Mouse (Mus musculus) frontal cortex, adult 2 months (tissue): Measurements from ENCODE around the gene Rnasel. TPM values are rescaled to one million over a fixed set of nuclear protein-coding genes. Genes with fewer than 3 reads are reported as not detected.

Source experiments
- DNase-seq, 2 experiments: peaks; one replicate each; pipeline ENCODE4 v3.0.0; 2022; ENCODE audit warnings: low spot score in 1 of 2; ENCODE audit errors: extremely low spot score in 1 of 2
- polyA plus RNA-seq: library from polyadenylated mRNA; depleted of rRNA; stranded (reverse); fragments of >200 nt; gene quantifications from 2 replicates; pipeline ENCODE4 v1.2.3, GENCODE M21; 2012

The Rnasel gene
- polyA plus RNA-seq, 1 experiment = 21.6 TPM

DNA sequence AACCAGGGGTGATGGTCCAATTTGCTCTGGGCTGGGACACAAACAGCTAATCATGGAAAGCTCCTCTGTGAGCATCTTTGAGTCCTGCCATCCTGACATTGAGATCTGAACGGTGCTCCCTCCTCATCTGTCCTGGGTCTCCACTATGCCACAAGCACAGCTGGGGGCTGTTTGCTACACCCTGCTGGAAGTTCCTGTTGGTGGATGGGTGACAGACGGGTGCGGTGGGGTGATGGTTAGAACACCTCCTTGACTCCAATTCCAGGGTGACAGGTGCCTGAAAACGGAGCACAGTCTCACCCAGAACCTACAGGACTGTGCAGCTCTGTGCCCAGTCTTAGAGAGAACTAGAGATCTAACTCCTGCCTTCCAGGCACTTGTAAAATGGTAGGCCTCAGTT, 14.4 kb upstream of the Rnasel start:
- DNase-seq = no peak

DNA sequence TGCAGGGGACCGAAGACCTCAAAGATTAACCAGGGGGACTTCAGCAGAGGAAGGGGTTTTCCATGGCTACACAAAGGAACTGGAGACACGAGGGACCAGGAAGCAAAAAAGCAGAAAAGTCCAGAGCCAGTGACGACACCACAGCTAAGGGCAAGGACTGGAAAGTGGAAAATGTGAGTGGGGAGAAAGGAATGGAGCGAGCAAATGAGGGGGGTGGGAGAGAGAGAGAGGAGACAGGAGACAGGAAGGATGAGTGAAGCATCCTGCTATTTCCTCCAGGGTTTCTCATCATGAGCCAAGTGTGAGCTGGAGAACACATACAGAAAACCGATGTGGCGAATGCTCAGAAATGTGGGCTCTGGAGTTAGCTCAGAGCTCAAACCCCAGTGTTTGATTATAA, 13.1 kb upstream of the Rnasel start:
- no peak for DNase-seq

DNA sequence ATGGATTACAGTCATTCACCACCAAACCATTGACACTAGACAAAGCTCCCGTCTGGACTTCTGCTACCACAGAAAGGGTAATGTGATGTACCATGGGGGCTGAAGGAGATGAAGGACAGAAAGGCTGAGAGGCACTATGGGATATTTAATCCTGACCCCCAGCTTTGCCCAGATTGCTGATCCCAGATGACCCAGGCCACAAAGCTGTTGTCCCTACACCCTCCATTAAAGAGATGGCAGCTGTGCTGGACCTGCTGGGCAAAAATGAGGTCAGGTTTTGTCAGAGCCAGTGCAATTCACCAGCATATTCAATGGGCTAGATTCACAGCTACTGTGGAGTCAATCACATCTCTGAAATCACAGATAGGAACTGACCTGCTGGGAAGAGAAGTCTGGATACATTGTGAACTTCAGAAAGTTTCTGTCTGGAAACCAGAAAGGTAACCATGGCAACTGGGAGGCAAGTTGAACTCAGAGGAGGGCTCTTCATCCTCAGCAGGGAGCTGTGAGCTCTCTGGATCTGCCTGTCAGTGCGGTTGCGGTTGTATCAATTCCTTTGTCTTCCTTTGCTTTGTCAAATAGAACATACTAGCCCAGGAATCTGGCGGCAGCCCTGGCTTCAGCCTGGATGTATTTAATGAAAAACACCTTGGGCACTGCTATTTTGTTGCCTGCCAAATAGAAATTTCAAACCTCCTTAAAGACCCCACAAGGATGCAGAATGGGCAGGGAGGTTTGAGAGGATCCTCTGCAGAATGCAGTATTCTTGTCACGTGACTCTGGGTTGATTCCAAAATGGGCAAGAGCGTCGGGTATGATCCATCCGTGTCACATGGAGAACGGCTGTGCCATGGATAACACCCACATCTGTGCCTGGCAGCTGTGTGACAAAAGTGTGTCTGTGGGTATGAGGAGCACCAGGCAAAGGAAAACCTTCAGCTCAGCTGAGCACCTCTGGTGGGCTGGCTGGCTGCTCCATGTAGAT, 11.8 kb upstream of the Rnasel start:
- DNase-seq = no peak

DNA sequence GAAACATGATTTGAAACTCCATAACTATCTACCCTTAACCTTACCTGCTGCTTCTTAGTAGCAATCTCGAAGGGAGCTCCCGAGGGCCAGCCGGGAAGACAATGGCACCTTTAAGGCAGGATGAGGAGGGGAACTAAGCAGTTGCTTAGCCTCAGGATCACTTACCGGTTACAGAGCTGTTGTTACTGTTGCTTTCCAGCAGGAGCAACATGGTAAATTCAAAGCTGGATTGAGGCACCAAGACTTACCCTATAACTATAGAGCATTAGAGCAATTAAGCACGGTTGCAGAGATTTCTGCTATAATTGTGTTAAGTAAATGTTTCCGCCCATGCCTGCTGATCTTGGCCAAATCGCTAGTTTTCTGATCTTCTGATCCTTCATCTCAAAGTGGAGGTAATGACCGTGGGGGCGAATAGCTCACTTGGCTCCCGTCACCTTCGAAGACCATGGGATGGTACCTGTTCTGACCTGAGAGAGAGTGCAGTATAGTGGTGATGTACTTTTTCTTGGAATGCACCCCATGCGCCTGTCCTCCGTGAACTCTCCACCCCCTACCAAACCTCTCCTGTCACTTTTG, 9.7 kb upstream of the Rnasel start:
- DNase-seq = no peak

DNA sequence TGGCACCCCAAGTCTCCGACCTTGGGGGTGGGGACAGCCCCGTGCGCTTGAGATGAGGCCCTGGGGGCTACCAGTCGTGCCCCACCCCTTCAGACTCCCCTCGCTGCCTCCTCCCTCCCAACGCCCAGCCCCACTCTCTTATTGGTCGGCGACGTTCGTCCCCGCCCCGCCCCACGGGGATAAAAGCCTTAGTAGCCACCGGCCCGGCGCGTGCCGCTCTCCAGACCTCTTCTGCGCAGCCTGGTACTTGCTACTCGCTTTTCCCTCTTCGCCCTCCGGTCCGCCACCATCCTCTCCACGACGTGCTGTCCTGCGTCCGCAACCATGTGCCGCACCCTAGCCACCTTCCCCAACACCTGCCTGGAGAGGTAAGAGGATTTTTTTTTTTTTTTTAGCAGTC, 9.1 kb upstream of the Rnasel start, which contains the start of gene Rgs16:
Gene Rgs16 (plus strand): TSS at position 205 of the 400 bp plus-strand sequence.
- DNase-seq = peak in 1 of 2 experiments; percentile 71

DNA sequence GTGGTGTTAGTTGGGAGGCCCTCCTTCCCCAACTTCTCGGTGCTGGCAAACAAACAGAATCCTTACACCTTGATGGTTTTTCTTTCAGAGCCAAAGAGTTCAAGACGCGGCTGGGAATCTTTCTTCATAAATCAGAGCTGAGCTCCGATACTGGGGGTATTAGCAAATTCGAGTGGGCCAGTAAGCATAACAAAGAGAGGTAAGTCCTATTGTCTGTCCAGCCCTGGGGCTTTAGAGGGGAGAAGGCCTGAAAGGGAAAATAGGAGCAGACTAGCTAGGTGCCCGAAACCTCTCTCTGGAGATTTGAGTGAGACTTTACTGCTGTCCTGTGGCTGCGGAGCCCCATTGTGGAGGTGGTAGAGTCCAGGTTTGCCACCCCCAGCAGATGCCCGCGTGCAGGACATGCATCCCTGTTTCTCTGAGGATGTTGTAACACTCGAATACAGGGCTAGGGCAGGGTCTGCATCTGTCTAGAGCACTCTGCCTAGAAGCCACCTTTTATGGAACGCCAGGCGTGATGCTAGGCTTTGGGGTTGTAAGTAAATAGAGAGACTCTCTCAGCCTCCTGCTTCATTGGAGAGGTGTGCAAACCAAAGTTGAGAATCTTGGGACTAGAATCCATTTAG, 8.3 kb upstream of the Rnasel start:
- no peak for DNase-seq

DNA sequence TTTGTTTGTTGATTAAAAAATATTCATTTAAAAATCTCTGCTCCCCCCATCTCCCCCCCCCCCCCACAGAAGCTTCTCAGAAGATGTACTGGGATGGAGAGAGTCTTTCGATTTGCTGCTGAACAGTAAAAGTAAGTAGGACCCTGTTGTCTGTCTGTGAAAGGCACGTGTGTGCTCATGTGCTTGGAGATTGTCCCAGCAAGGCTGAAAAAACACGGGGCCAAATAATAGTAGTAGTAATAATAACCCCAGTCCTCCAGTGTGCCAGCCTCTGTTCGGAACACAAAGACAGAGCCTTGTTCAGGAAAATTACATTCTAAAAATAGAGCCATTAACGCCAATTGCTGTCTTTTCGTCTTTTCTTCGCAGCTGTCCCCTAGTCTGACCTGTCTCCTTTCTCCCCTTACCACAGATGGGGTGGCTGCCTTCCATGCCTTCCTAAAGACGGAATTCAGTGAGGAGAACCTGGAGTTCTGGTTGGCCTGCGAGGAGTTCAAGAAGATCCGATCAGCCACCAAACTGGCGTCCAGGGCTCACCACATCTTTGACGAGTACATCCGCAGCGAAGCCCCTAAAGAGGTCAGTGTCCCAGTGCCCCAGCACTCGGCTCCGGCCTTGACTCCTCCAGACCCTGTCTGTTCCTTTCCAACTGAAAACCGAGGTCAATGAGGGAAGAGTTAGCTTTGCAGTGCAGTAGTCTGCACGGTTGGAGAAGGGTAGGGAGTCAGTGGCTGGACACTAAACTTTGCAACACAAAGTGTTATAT, 7.5 kb upstream of the Rnasel start:
- DNase-seq = no peak

DNA sequence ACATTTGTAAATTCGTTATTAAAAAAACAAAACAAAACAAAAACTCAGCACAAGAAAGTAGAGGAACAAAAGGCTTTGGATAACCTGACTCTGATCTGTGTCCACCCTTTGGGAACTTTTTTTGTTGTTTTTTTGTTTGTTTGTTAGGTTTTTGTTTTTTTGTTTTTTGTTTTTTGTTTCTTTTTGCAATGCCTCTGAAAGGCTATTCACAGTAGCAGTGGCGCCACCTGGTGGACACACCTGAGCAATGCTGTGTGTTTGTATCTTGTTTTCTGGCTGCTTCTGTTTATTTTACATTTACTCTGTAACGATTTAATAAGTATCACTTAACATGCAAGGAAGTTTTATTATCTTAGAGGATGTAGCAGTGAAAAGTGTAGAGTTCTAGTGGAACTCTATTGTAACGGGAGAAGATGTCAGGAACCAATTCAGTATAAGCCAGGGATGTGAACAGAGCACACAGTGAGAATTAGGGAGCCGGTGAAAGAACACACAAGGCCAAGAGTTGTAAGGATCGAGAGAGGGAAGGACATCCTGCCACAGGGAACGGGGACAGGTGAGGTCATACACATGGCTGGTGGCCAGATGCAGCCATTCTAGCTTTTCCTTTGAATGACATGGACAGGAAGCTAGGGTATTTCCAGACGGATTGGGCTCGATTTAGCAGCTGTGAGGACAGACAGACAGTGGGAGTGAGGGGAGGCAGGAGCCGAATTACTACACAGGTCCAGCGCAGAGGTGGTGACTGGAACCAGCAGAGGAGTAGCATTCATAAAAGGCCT, 6.7 kb upstream of the Rnasel start:
- peak in 1 of 2 experiments; percentile 88 for DNase-seq

DNA sequence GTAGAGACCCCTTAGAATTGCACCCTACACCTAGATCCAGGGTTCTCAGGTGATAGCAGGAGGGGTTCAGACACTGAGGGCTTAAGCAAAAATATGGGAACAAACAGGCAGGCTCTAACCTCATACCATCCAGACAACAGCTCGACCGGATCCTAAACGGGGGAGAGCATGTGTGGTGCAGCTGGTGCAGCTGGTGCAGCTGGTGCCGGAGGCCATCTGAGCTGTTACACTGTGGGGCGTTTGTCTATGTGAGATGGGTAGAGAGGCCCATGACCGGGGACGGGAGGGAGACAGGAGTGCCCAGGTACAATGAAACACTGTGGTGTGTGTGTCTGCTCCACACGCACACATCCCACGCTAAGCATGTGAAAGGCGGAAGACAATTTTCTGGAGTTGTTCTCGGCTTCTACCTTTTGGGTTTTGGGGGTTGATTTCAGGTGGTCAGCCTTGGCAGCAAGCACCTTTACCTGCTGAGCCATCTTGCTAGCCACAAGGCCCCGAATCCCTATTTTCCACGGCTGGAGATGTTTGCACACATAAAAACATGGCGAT, 3.0 kb upstream of the Rnasel start:
- no peak for DNase-seq

DNA sequence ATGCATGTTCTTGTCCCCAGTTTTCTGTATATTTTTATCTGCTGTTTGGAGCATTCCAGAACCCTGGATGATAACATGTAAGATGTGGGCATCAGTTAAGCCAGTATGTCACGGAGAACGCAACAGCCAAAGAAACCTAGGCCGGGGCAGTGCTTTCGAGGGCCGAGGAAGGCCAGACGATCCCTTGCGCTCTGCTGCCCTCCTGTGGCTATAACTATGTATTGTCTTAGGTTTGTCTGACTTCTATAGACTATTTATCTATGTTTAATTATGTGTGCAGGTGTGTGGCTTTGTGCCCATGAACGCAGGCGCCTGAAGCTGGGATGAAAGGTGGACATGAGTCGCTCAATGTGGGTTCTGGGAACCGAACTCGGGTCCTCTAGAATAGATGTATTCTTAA, 2.5 kb upstream of the Rnasel start:
- DNase-seq = peak in 1 of 2 experiments; percentile 90

DNA sequence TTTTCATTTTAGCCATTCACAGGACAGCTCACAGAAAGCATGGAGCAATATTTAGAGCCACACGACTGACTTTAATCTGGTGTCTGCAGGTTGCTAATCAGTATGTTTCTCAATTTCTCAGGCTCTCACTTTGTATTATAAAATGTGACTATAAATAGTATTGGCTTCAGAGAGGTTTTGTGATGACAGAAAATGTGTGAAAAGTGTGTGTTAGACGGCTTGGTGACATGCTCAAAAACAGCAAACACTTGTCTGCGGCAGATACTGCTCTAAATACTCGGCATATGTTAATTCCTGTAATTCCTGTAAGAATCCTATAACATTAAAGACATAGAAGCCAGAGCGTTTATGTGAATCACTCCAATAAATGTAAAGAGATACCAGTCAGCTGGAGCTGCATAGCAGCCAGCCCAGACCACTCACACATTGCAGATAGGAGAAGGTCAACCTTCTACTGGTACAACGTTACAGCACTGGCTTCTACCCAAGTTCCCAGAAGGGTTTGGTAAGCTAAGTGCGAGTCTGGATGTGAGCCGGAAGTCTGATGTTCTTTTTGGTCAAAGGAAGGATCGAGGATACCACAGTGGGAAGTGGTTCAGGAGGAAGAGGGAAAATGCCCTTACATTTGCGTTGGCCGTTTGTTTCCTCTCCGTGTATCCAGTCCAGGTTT, 1.2 kb upstream of the Rnasel start:
- DNase-seq = no peak

DNA sequence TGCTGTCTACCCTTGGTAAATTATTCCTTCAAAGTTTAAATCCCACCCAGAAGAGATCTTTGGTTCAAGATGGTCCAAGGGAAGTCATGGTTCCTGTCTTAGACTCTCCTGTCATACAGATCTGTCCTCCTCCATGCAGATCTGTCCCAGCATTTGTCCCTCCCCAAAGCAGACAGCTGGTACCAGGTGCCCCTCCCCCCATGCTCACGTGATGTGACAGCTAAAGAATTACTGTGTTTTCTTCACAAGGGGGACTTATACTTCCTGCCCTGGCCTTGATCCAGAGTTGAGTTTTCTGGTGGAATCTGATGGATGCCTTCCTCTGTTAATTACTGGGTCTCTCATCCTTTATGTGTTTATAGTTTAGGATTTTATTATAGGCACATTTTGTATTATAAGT, 677 bp upstream of the Rnasel start:
- DNase-seq = no peak

DNA sequence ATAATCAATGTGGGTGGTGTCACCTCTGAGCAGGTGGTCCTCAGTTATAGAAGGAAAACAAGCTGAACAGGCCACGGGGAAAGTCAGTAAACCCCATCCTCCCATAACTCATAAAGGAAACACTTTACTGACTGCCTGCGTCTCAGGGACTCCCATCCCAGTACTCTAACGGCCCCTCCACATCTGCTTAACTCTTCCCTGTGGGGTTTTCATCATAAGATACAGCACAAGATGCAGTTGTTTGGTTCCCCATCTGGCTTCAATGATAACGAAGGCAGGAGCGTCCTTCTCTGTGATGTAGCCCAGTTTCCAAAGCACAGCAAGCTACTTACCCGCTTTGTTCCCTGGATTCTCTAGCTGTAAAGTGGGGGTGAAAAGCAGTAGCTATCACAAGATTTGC, 828 bp downstream of the Rnasel start:
- DNase-seq = no peak

DNA sequence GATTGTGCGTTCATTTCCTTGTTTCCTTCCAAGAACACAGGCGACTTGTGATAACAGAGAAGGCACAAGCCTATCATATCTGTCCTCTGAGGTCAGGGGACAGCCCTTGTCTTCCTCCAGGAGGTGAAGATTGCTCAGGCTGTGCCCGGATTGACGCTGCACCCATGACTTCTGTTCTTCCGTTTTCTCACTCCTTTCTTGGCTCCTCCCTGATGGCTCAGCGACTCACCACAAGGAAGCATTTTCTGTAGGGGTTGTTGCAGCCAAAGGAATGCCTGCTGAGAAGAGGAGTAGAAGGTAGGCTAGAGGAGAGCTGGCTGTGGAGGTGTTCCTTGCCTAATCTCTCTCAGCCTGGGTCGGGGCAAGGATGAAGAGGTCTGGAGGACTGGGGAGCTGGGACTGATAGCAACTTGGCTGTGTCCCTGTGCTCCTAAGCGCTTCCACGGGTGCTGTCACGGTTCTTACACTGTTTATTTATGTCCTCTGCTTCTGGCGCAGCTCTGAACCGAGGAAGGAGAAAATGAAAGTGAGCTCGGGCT, 2.6 kb downstream of the Rnasel start:
- peak in 1 of 2 experiments; percentile 50 for DNase-seq

DNA sequence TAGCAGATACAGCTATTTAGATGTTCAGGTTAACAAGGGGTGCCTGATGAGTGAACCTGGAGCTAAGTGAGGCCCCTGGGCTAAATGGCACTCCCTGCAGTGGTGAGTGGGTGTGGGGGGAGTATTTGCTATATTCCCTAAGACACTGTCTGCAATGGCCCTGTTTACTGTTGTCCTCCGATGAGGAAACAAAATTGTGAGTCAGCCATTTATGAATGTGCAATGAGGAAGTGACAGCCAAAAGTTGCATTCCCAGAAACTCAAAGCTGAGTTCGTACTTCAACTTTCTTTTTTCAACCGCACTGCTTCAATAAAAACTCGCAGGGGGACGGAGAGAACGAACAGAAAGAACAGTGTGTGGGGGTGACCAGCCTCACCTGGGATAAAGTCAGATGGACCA, 3.3 kb downstream of the Rnasel start:
- DNase-seq = no peak

DNA sequence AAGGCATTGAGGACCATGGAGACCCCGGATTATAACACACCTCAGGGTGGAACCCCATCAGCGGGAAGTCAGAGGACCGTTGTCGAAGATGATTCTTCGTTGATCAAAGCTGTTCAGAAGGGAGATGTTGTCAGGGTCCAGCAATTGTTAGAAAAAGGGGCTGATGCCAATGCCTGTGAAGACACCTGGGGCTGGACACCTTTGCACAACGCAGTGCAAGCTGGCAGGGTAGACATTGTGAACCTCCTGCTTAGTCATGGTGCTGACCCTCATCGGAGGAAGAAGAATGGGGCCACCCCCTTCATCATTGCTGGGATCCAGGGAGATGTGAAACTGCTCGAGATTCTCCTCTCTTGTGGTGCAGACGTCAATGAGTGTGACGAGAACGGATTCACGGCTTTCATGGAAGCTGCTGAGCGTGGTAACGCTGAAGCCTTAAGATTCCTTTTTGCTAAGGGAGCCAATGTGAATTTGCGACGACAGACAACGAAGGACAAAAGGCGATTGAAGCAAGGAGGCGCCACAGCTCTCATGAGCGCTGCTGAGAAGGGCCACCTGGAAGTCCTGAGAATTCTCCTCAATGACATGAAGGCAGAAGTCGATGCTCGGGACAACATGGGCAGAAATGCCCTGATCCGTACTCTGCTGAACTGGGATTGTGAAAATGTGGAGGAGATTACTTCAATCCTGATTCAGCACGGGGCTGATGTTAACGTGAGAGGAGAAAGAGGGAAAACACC, 4.7 kb downstream of the Rnasel start:
- DNase-seq = no peak

DNA sequence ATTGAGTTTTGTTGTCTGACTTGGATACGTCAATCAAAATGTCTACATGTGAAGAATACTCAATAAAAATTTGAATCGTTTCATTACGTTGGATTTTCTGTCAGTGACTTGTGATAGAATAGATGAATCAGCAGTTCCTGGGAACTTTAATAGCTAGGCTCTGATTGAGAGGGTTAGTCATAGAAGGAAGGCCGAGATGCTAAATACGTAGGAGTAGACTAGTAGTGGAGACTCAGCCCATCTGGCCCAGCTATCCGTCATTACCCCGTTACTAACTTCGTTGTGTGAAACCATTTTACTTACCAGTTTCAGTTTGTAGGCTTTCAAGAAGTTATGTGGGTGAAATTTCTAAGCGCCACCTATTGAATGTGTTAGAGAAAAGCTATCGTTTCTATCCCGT, 14.9 kb downstream of the Rnasel start:
- DNase-seq = no peak

DNA sequence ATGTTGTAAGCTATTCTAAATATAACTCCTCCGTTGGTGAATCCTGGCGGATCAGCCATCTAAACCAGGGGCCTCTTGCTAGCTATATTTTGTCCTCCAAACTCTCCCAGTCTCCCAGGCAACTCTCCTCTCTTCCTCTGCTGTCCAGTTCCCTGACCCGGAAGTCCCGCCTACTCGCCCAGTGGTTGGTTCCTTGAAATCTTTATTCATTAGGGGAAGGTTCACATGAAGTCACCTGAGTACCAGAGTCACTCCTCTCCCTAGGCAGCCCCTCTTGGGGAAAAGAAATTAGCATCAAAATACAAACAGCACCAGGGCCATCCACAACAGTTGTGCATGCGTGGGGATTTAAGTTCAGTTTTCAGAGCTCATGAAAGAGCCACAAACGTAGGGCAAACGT, 17.1 kb downstream of the Rnasel start:
- DNase-seq = no peak
